Mouse (Mus musculus) heart, adult 2 months (tissue): ENCODE data around the gene Ube2e1.

ENCODE experiments used
- CTCF ChIP-seq: fragments of 200-600 bp; IDR thresholded peaks from 2 replicates; pipeline ENCODE4 v1.8.1; 2022; ENCODE audit warnings: antibody characterized with exemption, mild to moderate bottlenecking, moderate library complexity
- EP300 ChIP-seq: fragments of 200-500 bp; IDR thresholded peaks from 2 replicates; pipeline ENCODE4 v1.6.1; 2011; ENCODE audit warnings: low read depth, low read length, control low read depth; ENCODE audit not compliant: insufficient read depth
- POLR2A ChIP-seq: fragments of 200-500 bp; IDR thresholded peaks from 2 replicates; pipeline ENCODE4 v1.6.1; 2011; ENCODE audit warnings: mild to moderate bottlenecking, low read depth, low read length, control low read depth; ENCODE audit not compliant: insufficient read depth

DNA sequence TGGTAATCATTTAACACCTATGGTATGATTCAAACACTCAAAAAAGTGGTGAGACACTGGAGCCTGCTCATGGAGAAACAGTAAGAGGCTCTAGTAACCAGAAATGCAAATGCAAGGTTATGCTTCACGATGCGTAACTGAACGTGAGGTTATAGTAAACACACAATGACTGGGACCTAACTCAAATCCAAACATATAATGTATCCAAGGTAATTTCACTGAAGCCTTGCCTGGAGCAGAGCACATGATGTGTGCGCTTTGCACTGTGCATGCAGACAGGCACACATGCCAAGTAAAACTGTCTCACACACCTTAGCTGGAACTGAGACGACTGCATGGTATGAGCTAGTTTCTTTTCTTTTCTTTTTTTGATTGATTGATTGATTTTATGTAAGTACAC, 27.5 kb downstream of the Ube2e1 start:
- TF ChIP-seq CTCF (no peak), POLR2A (no peak), EP300 (no peak)
